Mouse (Mus musculus) bone marrow macrophage, adult 2 months (primary cell): ENCODE measurements around the gene Gm20479.

ENCODE experiments used
- CTCF ChIP-seq: IDR thresholded peaks from 2 replicates; pipeline ENCODE4 v1.5.1; 2012; ENCODE audit warnings: low read depth, mild to moderate bottlenecking, low read length, moderate library complexity
- POLR2A ChIP-seq: IDR thresholded peaks from 2 replicates; pipeline ENCODE4 v1.6.1; 2012; ENCODE audit warnings: mild to moderate bottlenecking, low read depth, low read length, borderline replicate concordance

GRCm38 (mm10) chr7:27325697-27326096, 31.5 kb downstream of the Gm20479 start:
- TF ChIP-seq POLR2A (no peak), CTCF (no peak)
